Mouse (Mus musculus): ENCODE measurements around the gene Pla2g12b. TPM values are rescaled to one million over a fixed set of nuclear protein-coding genes. Genes with fewer than 3 reads are reported as not detected.

Gene Pla2g12b
- polyA plus RNA-seq, 1 experiment from 2014 or later = 54.1 TPM

GRCm38 (mm10) chr10:59413711-59414110 is 10.3 kb downstream of the Pla2g12b start:
- no peaks in the 10 kb centered on the region for H3K4me1 ChIP-seq (replicated peaks)
- H3K27me3 ChIP-seq = no peaks in the 10 kb centered on the region
- H3K9ac ChIP-seq = no peak overlapping the region
- ATAC-seq (ENCODE audit: insufficient read depth) = no peak
- H3K4me2 ChIP-seq = no peak overlapping the region
- no peaks in the 10 kb centered on the region for H3K36me3 ChIP-seq (replicated peaks)
- H3K27ac ChIP-seq (replicated peaks) = no peak overlapping the region
- H3K4me3 ChIP-seq (replicated peaks) = no peak overlapping the region
- no peaks in the 10 kb centered on the region for H3K9me3 ChIP-seq (replicated peaks)
- 74% methylated on average over 4 of the region's 4 CpGs for WGBS (ENCODE audit: insufficient replicate concordance)

GRCm38 (mm10) chr10:59416623-59417022 is 13.2 kb downstream of the Pla2g12b start:
- Histone ChIP-seq H3K9me3 (replicated peaks) (no peaks in the 10 kb centered on the region), H3K36me3 (replicated peaks) (no peaks in the 10 kb centered on the region), H3K4me3 (replicated peaks) (no peak overlapping the region), H3K27ac (replicated peaks) (no peak overlapping the region), H3K27me3 (no peaks in the 10 kb centered on the region), H3K9ac (no peak overlapping the region), H3K4me1 (replicated peaks) (no peaks in the 10 kb centered on the region), H3K4me2 (no peak overlapping the region)
- no peak for ATAC-seq (ENCODE audit: insufficient read depth)
- WGBS (ENCODE audit: insufficient replicate concordance) = 63% methylated on average over 3 of the region's 3 CpGs

- no peaks in the 10 kb centered on the region for H3K9me3 ChIP-seq (replicated peaks)
- WGBS (ENCODE audit: insufficient replicate concordance) = 44% methylated on average over 4 of the region's 4 CpGs
- no peak overlapping the region for H3K4me3 ChIP-seq (replicated peaks)
- no peaks in the 10 kb centered on the region for H3K27me3 ChIP-seq
- no peak for ATAC-seq (ENCODE audit: insufficient read depth)
- no peaks in the 10 kb centered on the region for H3K4me1 ChIP-seq (replicated peaks)
- H3K36me3 ChIP-seq (replicated peaks) = peaks cover 5% of the 10 kb centered on the region; the same call in 1 of the 2 replicates
- no peak overlapping the region for H3K9ac ChIP-seq
- no peak overlapping the region for H3K4me2 ChIP-seq
- no peak overlapping the region for H3K27ac ChIP-seq (replicated peaks)
Measured at GRCm38 (mm10) chr10:59419516-59419915, 16.1 kb downstream of the Pla2g12b start.

GRCm38 (mm10) chr10:59424453-59424852 is 21.0 kb downstream of the Pla2g12b start:
- H3K4me1 ChIP-seq (replicated peaks) = no peaks in the 10 kb centered on the region
- H3K4me2 ChIP-seq = no peak overlapping the region
- H3K27ac ChIP-seq (replicated peaks) = no peak overlapping the region
- peaks cover 5% of the 10 kb centered on the region for H3K36me3 ChIP-seq (replicated peaks)
- no peaks in the 10 kb centered on the region for H3K27me3 ChIP-seq
- ATAC-seq (ENCODE audit: insufficient read depth) = no peak
- H3K9ac ChIP-seq = no peak overlapping the region
- 59% methylated on average over 3 of the region's 3 CpGs for WGBS (ENCODE audit: insufficient replicate concordance)
- no peaks in the 10 kb centered on the region for H3K9me3 ChIP-seq (replicated peaks)
- H3K4me3 ChIP-seq (replicated peaks) = no peak overlapping the region

GRCm38 (mm10) chr10:59425369-59425768 is 21.9 kb downstream of the Pla2g12b start:
- H3K4me3 ChIP-seq (replicated peaks) = no peak overlapping the region
- ATAC-seq (ENCODE audit: insufficient read depth) = no peak
- H3K27me3 ChIP-seq = no peaks in the 10 kb centered on the region
- peaks cover 5% of the 10 kb centered on the region for H3K36me3 ChIP-seq (replicated peaks)
- no peak overlapping the region for H3K4me2 ChIP-seq
- 64% methylated on average over 7 of the region's 7 CpGs for WGBS (ENCODE audit: insufficient replicate concordance)
- no peak overlapping the region for H3K9ac ChIP-seq
- no peaks in the 10 kb centered on the region for H3K9me3 ChIP-seq (replicated peaks)
- H3K4me1 ChIP-seq (replicated peaks) = no peaks in the 10 kb centered on the region
- H3K27ac ChIP-seq (replicated peaks) = no peak overlapping the region

- 72% methylated on average over 4 of the region's 4 CpGs for WGBS (ENCODE audit: insufficient replicate concordance)
- H3K4me3 ChIP-seq (replicated peaks) = no peak overlapping the region
Measured at GRCm38 (mm10) chr10:59426371-59426770, 22.9 kb downstream of the Pla2g12b start.

GRCm38 (mm10) chr10:59429448-59430135 is 26.1 kb downstream of the Pla2g12b start:
- H3K36me3 ChIP-seq (replicated peaks) = no peaks in the 10 kb centered on the region; the same call in 1 of the 2 replicates
- no peaks in the 10 kb centered on the region for H3K27me3 ChIP-seq
- 59% methylated on average over 16 of the region's 16 CpGs for WGBS (ENCODE audit: insufficient replicate concordance)
- H3K9ac ChIP-seq = no peak overlapping the region
- peaks cover 5% of the 10 kb centered on the region; the same call in 1 of the 2 replicates for H3K4me1 ChIP-seq (replicated peaks)
- no peak overlapping the region for H3K4me2 ChIP-seq
- no peak for ATAC-seq (ENCODE audit: insufficient read depth)
- H3K4me3 ChIP-seq (replicated peaks) = no peak overlapping the region
- no peak overlapping the region for H3K27ac ChIP-seq (replicated peaks)
- H3K9me3 ChIP-seq (replicated peaks) = no peaks in the 10 kb centered on the region

More at GRCm38 (mm10) chr10:59426371-59426770, 22.9 kb downstream of the Pla2g12b start:
- no peaks in the 10 kb centered on the region for H3K27me3 ChIP-seq
- no peak overlapping the region for H3K27ac ChIP-seq (replicated peaks)
- no peaks in the 10 kb centered on the region for H3K9me3 ChIP-seq (replicated peaks)
- H3K4me2 ChIP-seq = no peak overlapping the region
- no peak overlapping the region for H3K9ac ChIP-seq
- no peak for ATAC-seq (ENCODE audit: insufficient read depth)
- peaks cover 5% of the 10 kb centered on the region for H3K36me3 ChIP-seq (replicated peaks)
- no peaks in the 10 kb centered on the region; the same call in 1 of the 2 replicates for H3K4me1 ChIP-seq (replicated peaks)

GRCm38 (mm10) chr10:59430701-59431218 is 27.3 kb downstream of the Pla2g12b start:
- Histone ChIP-seq H3K27me3 (no peaks in the 10 kb centered on the region), H3K27ac (replicated peaks) (no peak overlapping the region), H3K4me1 (replicated peaks) (peaks cover 5% of the 10 kb centered on the region; the same call in 1 of the 2 replicates), H3K36me3 (replicated peaks) (no peaks in the 10 kb centered on the region; the same call in 1 of the 2 replicates), H3K9ac (no peak overlapping the region), H3K4me3 (replicated peaks) (no peak overlapping the region), H3K4me2 (peak overlapping the region; percentile 18; the same call in 1 of the 2 replicates), H3K9me3 (replicated peaks) (no peaks in the 10 kb centered on the region)
- 5% methylated on average over 6 of the region's 6 CpGs for WGBS (ENCODE audit: insufficient replicate concordance)
- ATAC-seq (ENCODE audit: insufficient read depth) = no peak

- Histone ChIP-seq H3K27ac (replicated peaks) (no peak overlapping the region), H3K9ac (no peak overlapping the region), H3K27me3 (no peaks in the 10 kb centered on the region), H3K4me2 (no peak overlapping the region), H3K36me3 (replicated peaks) (no peaks in the 10 kb centered on the region), H3K4me3 (replicated peaks) (no peak overlapping the region), H3K4me1 (replicated peaks) (peaks cover 5% of the 10 kb centered on the region), H3K9me3 (replicated peaks) (no peaks in the 10 kb centered on the region)
- WGBS (ENCODE audit: insufficient replicate concordance) = 87% methylated on average over 18 of the region's 18 CpGs
- ATAC-seq (ENCODE audit: insufficient read depth) = no peak
Measured at GRCm38 (mm10) chr10:59435746-59436145, 32.3 kb downstream of the Pla2g12b start.

GRCm38 (mm10) chr10:59438651-59439050 is 35.2 kb downstream of the Pla2g12b start:
- H3K4me1 ChIP-seq (replicated peaks) = no peaks in the 10 kb centered on the region; the same call in 1 of the 2 replicates
- H3K9ac ChIP-seq = no peak overlapping the region
- no peaks in the 10 kb centered on the region for H3K27me3 ChIP-seq
- 78% methylated on average over 12 of the region's 12 CpGs for WGBS (ENCODE audit: insufficient replicate concordance)
- no peak overlapping the region for H3K4me3 ChIP-seq (replicated peaks)
- no peak overlapping the region for H3K27ac ChIP-seq (replicated peaks)
- no peaks in the 10 kb centered on the region for H3K36me3 ChIP-seq (replicated peaks)
- no peaks in the 10 kb centered on the region for H3K9me3 ChIP-seq (replicated peaks)
- H3K4me2 ChIP-seq = no peak overlapping the region
- no peak for ATAC-seq (ENCODE audit: insufficient read depth)

- WGBS (ENCODE audit: insufficient replicate concordance) = 45% methylated on average over 5 of the region's 5 CpGs
- H3K36me3 ChIP-seq (replicated peaks) = no peaks in the 10 kb centered on the region
- H3K4me2 ChIP-seq = no peak overlapping the region
- H3K27ac ChIP-seq (replicated peaks) = no peak overlapping the region
- H3K9me3 ChIP-seq (replicated peaks) = no peaks in the 10 kb centered on the region
- no peak overlapping the region for H3K4me3 ChIP-seq (replicated peaks)
- H3K4me1 ChIP-seq (replicated peaks) = no peaks in the 10 kb centered on the region; the same call in 1 of the 2 replicates
- ATAC-seq (ENCODE audit: insufficient read depth) = no peak
- H3K9ac ChIP-seq = no peak overlapping the region
- no peaks in the 10 kb centered on the region for H3K27me3 ChIP-seq
Measured at GRCm38 (mm10) chr10:59439508-59439931, 36.1 kb downstream of the Pla2g12b start.

All from liver, embryonic 15.5 days (tissue).